Mouse (Mus musculus) hindbrain, embryonic 16.5 days (tissue): ENCODE data around the gene Zfp711. TPM values are rescaled to one million over a fixed set of nuclear protein-coding genes. Genes with fewer than 3 reads are reported as not detected.

Experiments
- ATAC-seq: fragments of 200-750 bp; cut with Nextera tagmentation; 2 replicates; pipeline ENCODE4 v1.8.0; 2017; ENCODE audit warnings: moderate TSS enrichment, moderate library complexity
- H3K27ac ChIP-seq: fragments of 300-500 bp; sonication (generic); 2 replicates; pipeline ENCODE4 v1.5.1; 2014; ENCODE audit warnings: low read depth, mild to moderate bottlenecking, control low read depth, low read length, moderate library complexity
- H3K27me3 ChIP-seq: fragments of 300-500 bp; sonication (generic); replicated peaks from 2 replicates; pipeline ENCODE4 v1.6.1; 2014; ENCODE audit warnings: low read length; ENCODE audit not compliant: control insufficient read depth, insufficient read depth
- H3K36me3 ChIP-seq: fragments of 300-500 bp; sonication (generic); 2 replicates; pipeline ENCODE4 v1.6.1; 2014; ENCODE audit warnings: mild to moderate bottlenecking, low read length, moderate library complexity, mixed read lengths; ENCODE audit not compliant: control insufficient read depth, insufficient read depth
- H3K4me1 ChIP-seq: fragments of 300-500 bp; sonication (generic); 2 replicates; pipeline ENCODE4 v1.6.1; 2014; ENCODE audit warnings: low read depth, low read length; ENCODE audit not compliant: control insufficient read depth, insufficient read depth
- H3K4me2 ChIP-seq: fragments of 300-500 bp; sonication (generic); 2 replicates; pipeline ENCODE4 v1.6.1; 2014; ENCODE audit warnings: mild to moderate bottlenecking, low read length, control low read depth, moderate library complexity
- H3K4me3 ChIP-seq: fragments of 300-500 bp; sonication (generic); 2 replicates; pipeline ENCODE4 v1.5.1; 2014; ENCODE audit warnings: mild to moderate bottlenecking, low read length, control low read depth, moderate library complexity
- H3K9ac ChIP-seq: fragments of 300-500 bp; sonication (generic); 2 replicates; pipeline ENCODE4 v1.6.1; 2014; ENCODE audit warnings: low read depth, mild to moderate bottlenecking, control low read depth, low read length, moderate library complexity
- H3K9me3 ChIP-seq: fragments of 300-500 bp; sonication (generic); 2 replicates; pipeline ENCODE4 v1.6.1; 2014; ENCODE audit warnings: mild to moderate bottlenecking, low read length, moderate library complexity; ENCODE audit not compliant: control insufficient read depth
- WGBS: fragments of 180-500 bp; shearing (Covaris S2); extraction: QIAGEN DNeasy Blood & Tissue Kit; methylation state at CpG from one replicate; pipeline ENCODE4 v1.1.7; 2014; 5-methylcytosine and 5-hydroxymethylcytosine counted together
- polyA plus RNA-seq: library from polyadenylated mRNA; unstranded; fragments of >200 nt; fragmentation: Nextera tagmentation; extraction: Ambion mirVana; gene quantifications from 2 replicates; pipeline ENCODE4 v1.2.1, GENCODE M21; 2015

The Zfp711 gene
- 29.5 and 32.7 TPM in 2 replicates for polyA plus RNA-seq

- Histone ChIP-seq H3K27ac (peak within 1 kb of the TSS; percentile 83), H3K9me3 (no peaks in the 10 kb centered on the region), H3K36me3 (no peaks in the 10 kb centered on the region), H3K4me2 (peak within 1 kb of the TSS; percentile 50), H3K4me1 (no peaks in the 10 kb centered on the region), H3K27me3 (no peaks in the 10 kb centered on the region), H3K4me3 (peak within 1 kb of the TSS; percentile 65), H3K9ac (peak within 1 kb of the TSS; percentile 83)
- peak; percentile 97 for ATAC-seq
- 23% methylated on average over 70 of the region's 79 CpGs for WGBS
These were observed at the start of gene Zfp711 for GRCm38 (mm10) chrX:112600511-112601305. TSS of gene Zfp711 (plus strand) at chrX:112600526.

- no peak overlapping the region for H3K4me3 ChIP-seq
- H3K36me3 ChIP-seq = no peaks in the 10 kb centered on the region
- no peak for ATAC-seq
- H3K27ac ChIP-seq = no peak overlapping the region
- H3K4me1 ChIP-seq = no peaks in the 10 kb centered on the region
- WGBS = 55% methylated on average over 2 of the region's 2 CpGs
- H3K9me3 ChIP-seq = no peaks in the 10 kb centered on the region
- H3K27me3 ChIP-seq = no peaks in the 10 kb centered on the region
- H3K4me2 ChIP-seq = no peak overlapping the region
- H3K9ac ChIP-seq = no peak overlapping the region
These were observed 32.6 kb upstream of the Zfp711 start for GRCm38 (mm10) chrX:112567716-112568115.

DNA sequence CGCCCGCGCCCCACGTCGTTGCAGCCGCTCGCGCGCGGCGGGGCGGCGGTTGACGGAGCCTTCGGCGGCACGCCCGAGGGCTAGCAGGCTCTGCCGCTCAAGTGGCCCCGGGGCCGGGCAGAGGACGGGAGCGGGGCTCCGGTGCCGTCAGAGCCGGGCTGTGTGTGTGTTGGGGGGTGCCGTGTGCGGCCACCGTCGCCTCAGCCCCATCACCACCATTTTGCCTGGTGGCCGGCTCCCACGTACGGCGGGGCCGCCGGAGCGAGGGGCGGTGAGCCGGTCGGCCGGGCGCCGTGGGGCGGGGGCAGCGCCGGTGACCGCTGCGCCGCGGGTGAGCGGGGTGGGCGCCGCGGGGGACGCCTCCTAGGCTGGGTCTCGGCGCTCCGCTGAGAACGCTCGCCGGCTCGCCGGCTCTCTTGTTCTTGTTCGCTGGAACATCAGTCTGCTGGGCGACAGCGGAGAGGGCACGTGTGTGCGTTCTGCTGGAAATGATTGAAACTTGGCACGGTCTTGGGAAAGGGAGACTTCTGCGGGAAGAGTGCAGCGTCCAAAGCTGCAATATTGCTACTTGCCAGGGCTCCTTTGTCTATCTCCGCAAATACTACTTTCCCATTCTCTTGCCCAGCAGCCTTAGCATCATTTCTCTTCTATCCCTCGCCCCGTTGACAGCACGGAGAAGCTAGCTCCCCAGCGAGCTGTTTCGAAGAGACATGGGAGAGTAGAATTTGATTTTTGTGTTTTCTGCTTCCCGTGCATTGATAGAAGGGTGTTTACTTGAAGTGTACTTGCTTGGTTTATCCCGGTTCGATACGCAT lies 1.2 kb downstream of the Zfp711 start:
- Histone ChIP-seq H3K9ac (peak overlapping the region; percentile 83), H3K4me2 (peak overlapping the region; percentile 50), H3K4me3 (peak overlapping the region; percentile 65), H3K27me3 (no peaks in the 10 kb centered on the region), H3K4me1 (no peaks in the 10 kb centered on the region), H3K36me3 (no peaks in the 10 kb centered on the region), H3K9me3 (no peaks in the 10 kb centered on the region), H3K27ac (peak overlapping the region; percentile 83)
- peak; percentile 70 for ATAC-seq
- WGBS = 18% methylated on average over 59 of the region's 81 CpGs

DNA sequence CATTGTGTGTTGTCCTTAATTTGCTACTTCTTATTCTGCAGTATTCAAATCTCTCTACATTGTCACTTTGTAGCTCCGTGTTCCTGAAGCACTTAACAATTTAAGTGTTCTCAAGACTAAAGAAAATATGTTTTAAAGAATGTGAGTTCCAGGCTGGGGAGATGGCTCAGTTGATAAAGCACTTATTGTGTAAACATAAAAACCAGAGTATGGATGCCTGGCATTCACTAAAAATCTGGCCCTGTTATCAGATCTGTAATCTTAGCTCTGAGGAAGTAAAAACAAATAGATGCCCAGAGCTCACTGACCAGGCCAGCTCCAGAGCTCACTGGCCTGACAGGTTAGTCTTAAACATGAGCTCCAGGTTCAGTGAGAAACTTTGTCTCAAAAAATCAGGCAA lies 75.2 kb downstream of the Zfp711 start:
- ATAC-seq = no peak
- Histone ChIP-seq H3K4me1 (no peaks in the 10 kb centered on the region), H3K27ac (no peak overlapping the region), H3K36me3 (no peaks in the 10 kb centered on the region), H3K4me2 (no peak overlapping the region), H3K27me3 (no peaks in the 10 kb centered on the region), H3K9ac (no peak overlapping the region), H3K4me3 (no peak overlapping the region), H3K9me3 (no peaks in the 10 kb centered on the region)
- 71% methylated on average over 1 of the region's 1 CpGs for WGBS

GRCm38 (mm10) chrX:112680605-112681004 lies 80.3 kb downstream of the Zfp711 start:
- 81% methylated on average over 5 of the region's 5 CpGs for WGBS
- Histone ChIP-seq H3K4me2 (no peak overlapping the region), H3K27me3 (no peaks in the 10 kb centered on the region), H3K27ac (no peak overlapping the region), H3K36me3 (no peaks in the 10 kb centered on the region), H3K4me3 (no peak overlapping the region), H3K4me1 (no peaks in the 10 kb centered on the region), H3K9ac (no peak overlapping the region), H3K9me3 (no peaks in the 10 kb centered on the region)
- no peak for ATAC-seq

Other genes starting within 250 kb of the Zfp711 start
- not detected in 2 replicates for gene Satl1, start 193.7 kb upstream of the Zfp711 start, polyA plus RNA-seq
- not detected in 2 replicates for gene 2010106E10Rik, start 105.3 kb upstream of the Zfp711 start, polyA plus RNA-seq
- gene Pof1b, start 98.1 kb downstream of the Zfp711 start, polyA plus RNA-seq = 0.10 and 0.16 TPM in 2 replicates